Mouse (Mus musculus): ENCODE measurements at regions not wholly inside any gene's neighbourhood (a gene's known extent, or its start where the extent isn't known, plus 50 kb on each side); places are given as distances from the start of the nearest gene placed in this dataset.

DNA sequence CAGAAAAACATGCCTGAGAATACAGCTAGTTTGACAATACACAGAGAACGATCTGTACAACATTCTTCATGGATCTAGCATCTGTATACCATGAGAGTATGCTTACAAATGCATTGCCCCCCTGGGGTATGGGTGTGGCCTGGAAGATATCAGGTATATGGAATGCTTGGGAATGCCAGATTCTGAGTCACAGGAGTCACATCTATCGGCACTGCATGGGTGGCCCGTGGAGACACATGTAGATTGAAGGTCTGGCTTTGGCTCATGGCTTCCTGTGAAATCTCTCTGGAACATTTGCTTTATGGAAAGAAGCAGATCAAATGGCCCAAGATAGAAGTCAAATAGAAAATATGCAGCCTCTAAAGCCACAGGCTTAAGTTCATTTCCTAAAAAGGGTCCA lies 59.6 kb downstream of the Kcne4 start:
- DNase-seq (ENCODE audit: low read depth, low spot score), result no peak

DNA sequence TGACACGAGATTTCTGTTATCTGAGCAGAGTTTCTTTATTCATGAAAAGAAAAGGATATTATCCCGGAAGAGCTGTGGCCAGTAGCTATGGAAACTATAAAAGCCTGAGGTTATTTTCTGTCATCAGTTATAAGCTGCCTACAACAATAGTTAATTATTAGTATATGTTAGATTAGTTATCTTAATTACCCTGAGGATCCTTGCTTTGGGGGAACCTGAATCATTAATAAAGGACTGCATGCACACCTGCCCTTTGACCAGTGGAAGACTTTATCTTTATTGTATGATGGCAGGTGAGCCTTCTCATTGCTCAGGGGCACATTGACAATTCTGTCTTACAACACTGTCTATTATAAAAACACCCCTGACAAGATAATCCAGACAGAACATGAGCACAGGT lies 62.7 kb downstream of the Kcne4 start:
- no peak for DNase-seq (ENCODE audit: low read depth, low spot score)

DNA sequence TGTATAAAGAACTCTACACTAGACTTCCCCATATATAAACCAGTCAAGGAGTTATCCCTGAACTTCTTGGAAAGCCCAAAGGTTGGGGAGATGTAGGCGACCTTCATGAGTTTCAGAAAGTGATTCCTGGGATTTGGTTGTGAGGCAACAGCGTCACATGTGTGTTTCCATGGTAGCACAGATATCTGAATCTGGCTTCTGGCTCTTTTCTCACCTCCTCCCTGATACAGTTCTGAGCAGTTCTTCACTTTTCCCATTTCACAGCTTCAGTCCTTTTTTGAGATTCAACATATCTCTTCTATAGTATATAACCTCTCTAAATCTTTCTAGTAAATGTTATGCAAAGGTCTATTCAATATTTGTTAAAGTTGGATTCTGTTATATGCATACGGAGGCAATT lies 65.9 kb downstream of the Kcne4 start:
- DNase-seq (ENCODE audit: low read depth, low spot score), result no peak

DNA sequence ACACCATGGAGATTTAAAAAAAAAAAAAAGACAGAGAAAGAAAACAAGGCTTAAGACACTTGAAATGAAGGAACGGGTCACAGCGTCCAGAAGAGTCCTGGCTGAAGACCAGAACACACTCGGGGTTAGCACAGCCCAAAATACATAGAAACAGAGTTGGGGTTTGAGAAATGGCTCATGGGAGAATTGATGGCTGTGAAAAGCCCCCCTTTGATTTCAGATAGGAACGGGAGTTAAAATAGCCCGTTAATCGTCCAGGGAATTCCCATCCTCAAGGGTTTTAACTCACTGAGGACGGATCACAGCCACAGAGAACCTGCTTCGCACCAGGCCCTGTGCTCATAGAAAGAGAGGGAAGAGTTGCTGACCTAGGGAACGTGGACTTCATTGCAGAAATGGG lies 72.7 kb downstream of the Kcne4 start:
- no peak for DNase-seq (ENCODE audit: low read depth, low spot score)

- no peak for DNase-seq (ENCODE audit: low read depth, low spot score)
Observed at GRCm38 (mm10) chr1:78891344-78891743, 74.8 kb downstream of the Kcne4 start.

GRCm38 (mm10) chr1:78894301-78894700 lies 77.7 kb downstream of the Kcne4 start:
- DNase-seq (ENCODE audit: low read depth, low spot score), result no peak

- no peak for DNase-seq (ENCODE audit: low read depth, low spot score)
Observed at GRCm38 (mm10) chr1:78895112-78895511, 78.6 kb downstream of the Kcne4 start.

- DNase-seq (ENCODE audit: low read depth, low spot score), result no peak
Observed at GRCm38 (mm10) chr1:78907591-78907990, 91.0 kb downstream of the Kcne4 start.

DNA sequence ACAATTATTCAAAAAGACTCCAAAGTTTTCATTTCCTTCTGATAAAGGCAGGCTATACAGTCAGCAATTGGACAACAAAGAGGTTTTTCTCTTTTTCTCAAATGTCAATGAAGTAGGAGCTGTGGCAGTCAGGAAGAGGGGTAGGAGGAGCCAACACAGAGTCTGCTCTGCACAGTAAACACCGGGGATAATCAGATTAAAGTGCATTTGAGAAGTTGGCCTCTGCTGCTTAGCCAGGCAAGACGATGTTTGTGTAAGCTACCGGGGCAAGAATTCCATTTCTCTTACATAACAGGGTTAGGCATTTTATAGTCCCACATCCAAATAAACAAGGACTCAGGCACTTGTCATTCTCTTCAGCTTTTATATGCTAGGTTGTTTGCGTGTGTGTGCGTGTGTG lies 91.4 kb downstream of the Kcne4 start:
- no peak for DNase-seq (ENCODE audit: low read depth, low spot score)

DNA sequence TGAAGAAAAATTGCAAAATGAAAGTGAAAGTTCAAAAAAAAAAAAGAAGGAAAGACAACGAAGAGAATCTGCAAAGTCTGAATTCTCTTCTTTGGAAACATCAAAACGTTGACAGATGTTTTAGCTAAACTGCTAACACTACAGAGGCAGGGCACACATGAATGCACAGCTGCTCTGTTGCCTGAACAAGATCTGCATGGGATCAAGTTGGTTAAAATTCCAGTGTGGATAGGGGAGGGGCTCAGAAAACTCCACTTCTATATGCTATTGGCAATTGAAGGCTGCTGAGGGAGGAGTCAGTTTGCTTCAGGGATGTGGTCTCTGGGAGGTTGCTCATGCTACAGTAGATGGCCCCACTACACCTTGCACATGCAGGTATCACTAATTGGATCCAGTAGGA lies 97.2 kb downstream of the Kcne4 start:
- no peak for DNase-seq (ENCODE audit: low read depth, low spot score)

GRCm38 (mm10) chr1:78919863-78920262 lies 103.3 kb downstream of the Kcne4 start:
- DNase-seq (ENCODE audit: low read depth, low spot score), result no peak

DNA sequence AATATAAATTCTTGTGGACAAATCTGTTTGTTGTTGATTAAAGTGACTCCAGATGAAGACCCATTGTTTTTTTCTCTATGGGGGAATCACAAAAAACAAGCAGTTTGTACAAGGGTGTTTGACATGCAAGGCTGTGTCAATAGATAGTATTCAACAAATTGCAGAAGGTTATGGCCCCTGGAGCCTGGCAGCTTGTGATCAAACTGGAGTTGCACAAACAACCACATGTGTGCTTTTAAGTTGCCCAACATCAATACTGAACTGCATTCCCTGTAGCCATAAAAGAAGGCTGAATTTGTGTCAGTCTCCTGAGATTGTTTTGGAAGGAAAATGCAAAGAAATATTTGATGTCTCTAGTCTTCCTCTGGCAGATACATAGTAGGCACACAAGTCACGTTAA lies 113.4 kb downstream of the Kcne4 start:
- no peak for DNase-seq (ENCODE audit: low read depth, low spot score)

- DNase-seq (ENCODE audit: low read depth, low spot score), result no peak
Observed at GRCm38 (mm10) chr1:78939871-78940270, 123.3 kb downstream of the Kcne4 start.

DNA sequence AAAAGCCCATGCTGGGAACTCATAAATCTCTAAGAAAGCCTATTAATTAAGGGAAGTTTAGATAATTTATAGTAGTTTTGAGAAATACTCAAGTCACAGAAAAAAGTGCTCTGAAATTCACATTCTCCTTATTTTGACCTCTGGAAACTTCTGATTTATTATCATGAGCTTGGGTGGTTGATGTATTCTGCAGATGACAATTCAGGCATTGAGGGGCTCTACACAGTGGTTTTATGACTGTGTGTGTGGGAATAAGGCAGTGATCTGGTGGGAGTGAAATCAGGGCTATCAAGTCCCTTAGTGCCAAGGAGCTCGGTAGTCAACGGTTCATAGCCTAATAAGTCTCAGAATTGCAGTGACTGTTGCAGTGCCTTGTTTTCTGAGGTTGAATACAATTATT lies 129.0 kb downstream of the Kcne4 start:
- no peak for DNase-seq (ENCODE audit: low read depth, low spot score)

DNA sequence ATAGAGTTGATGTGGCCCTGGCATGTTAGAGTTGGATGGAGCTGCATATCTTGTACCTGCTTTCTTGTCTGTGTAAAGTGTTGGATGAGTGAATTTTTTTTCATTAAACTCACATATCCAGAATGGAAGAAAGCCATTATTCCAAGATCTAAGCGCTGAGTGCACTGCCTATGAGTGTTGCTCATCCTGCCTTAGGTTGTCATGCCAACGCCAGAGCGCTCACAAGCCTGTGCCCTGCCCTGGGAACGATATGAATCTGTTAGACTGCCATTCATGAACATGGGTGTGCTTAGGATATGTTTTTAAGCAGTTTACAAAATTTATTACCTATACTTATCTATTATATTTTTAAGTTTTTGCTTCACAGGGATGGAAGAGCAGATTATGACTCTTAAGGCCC lies 163.5 kb downstream of the Kcne4 start:
- DNase-seq (ENCODE audit: low read depth, low spot score), result peak; percentile 16
